Mouse (Mus musculus) ES-E14 (cell line): ENCODE measurements around the gene Bach2. TPM values are rescaled to one million over a fixed set of nuclear protein-coding genes. Genes with fewer than 3 reads are reported as not detected.

ENCODE experiments used
- DNase-seq: peaks from one replicate; pipeline ENCODE4 v3.0.0-alpha.2; 2013; ENCODE audit warnings: low read depth, low spot score
- H3K27ac ChIP-seq: 2 replicates; pipeline ENCODE4 v1.5.1; 2012; ENCODE audit warnings: low read depth, mild to moderate bottlenecking, low read length, moderate library complexity, mixed read lengths; ENCODE audit not compliant: poor library complexity, insufficient read depth, severe bottlenecking
- H3K36me3 ChIP-seq: 2 replicates; pipeline ENCODE4 v1.6.1; 2012; ENCODE audit warnings: mild to moderate bottlenecking, low read length, moderate library complexity, mixed read lengths; ENCODE audit not compliant: control insufficient read depth, poor library complexity, insufficient read depth, severe bottlenecking
- H3K4me1 ChIP-seq, 2 experiments: fragments of 150-350 bp in 1 of 2; sonication (generic) in 1 of 2; 2 replicates each; pipeline ENCODE4 v1.6.1; 2012; ENCODE audit warnings: low read length in 2 of 2, mild to moderate bottlenecking in 1 of 2, mixed read lengths in 1 of 2; ENCODE audit not compliant: control insufficient read depth in 2 of 2, insufficient read depth in 2 of 2, poor library complexity in 1 of 2
- H3K4me3 ChIP-seq, 2 experiments: fragments of 150-350 bp in 1 of 2; sonication (generic) in 1 of 2; 2 replicates each; pipeline ENCODE4 v1.5.1; 2012; ENCODE audit warnings: low read length in 2 of 2, low read depth in 1 of 2, mild to moderate bottlenecking in 1 of 2, mixed read lengths in 1 of 2; ENCODE audit not compliant: insufficient read depth in 1 of 2, poor library complexity in 1 of 2, severe bottlenecking in 1 of 2
- H3K9ac ChIP-seq: 2 replicates; pipeline ENCODE4 v1.6.1; 2012; ENCODE audit warnings: low read depth, mild to moderate bottlenecking, low read length, mixed read lengths; ENCODE audit not compliant: poor library complexity, insufficient read depth, severe bottlenecking
- H3K9me3 ChIP-seq: fragments of 150-350 bp; sonication (generic); 2 replicates; pipeline ENCODE4 v1.6.1; 2012; ENCODE audit warnings: low read depth, mild to moderate bottlenecking, low read length; ENCODE audit not compliant: control insufficient read depth, insufficient read depth
- CHD2 ChIP-seq: IDR thresholded peaks from 2 replicates; pipeline ENCODE4 v1.6.1; 2014; ENCODE audit warnings: mild to moderate bottlenecking, low read depth, low read length, inconsistent platforms
- HCFC1 ChIP-seq: IDR thresholded peaks from 2 replicates; pipeline ENCODE4 v1.6.1; 2012; ENCODE audit warnings: low read length, inconsistent platforms, borderline replicate concordance; ENCODE audit not compliant: insufficient read depth
- MAFK ChIP-seq: IDR thresholded peaks from 2 replicates; pipeline ENCODE4 v1.6.1; 2014; ENCODE audit warnings: mild to moderate bottlenecking, low read depth, low read length, inconsistent platforms; ENCODE audit not compliant: insufficient read depth
- ZC3H11A ChIP-seq: IDR thresholded peaks from 2 replicates; pipeline ENCODE4 v1.6.1; 2012; ENCODE audit warnings: low read depth, mild to moderate bottlenecking, inconsistent platforms, low read length, borderline replicate concordance
- ZNF384 ChIP-seq: IDR thresholded peaks from 2 replicates; pipeline ENCODE4 v1.6.1; 2012; ENCODE audit warnings: low read depth, low read length, inconsistent platforms
- in situ Hi-C, 2 experiments: fragments of 600-800 bp; cut with MboI; formaldehyde crosslinking; loops; one replicate each; pipeline ENCODE4 v1.15.1; 2025; ENCODE audit warnings: low sequenced_read_pairs in 2 of 2, inconsistent platforms in 1 of 2; ENCODE audit not compliant: unreplicated experiment in 2 of 2
- total RNA-seq: library from RNA; depleted of rRNA; stranded (reverse); fragments of 300-350 nt; gene quantifications from 2 replicates; pipeline ENCODE4 v1.2.3, GENCODE M21; 2012

Bach2 gene
- total RNA-seq, 1 experiment, result 3.3 TPM

- H3K9me3 ChIP-seq, result no peaks in the 10 kb centered on the region
- TF ChIP-seq ZNF384 (no peak), HCFC1 (no peak), MAFK (0 out of 2 replicates have a peak, but pooled peaks have one; percentile 16)
- H3K9ac ChIP-seq, result no peak overlapping the region
- no peak overlapping the region for H3K4me3 ChIP-seq
- DNase-seq, result no peak
- in situ Hi-C loops, result no loop called here
- no peaks in the 10 kb centered on the region for H3K36me3 ChIP-seq
- no peak overlapping the region for H3K27ac ChIP-seq
- peaks cover 0 to 9% of the 10 kb centered on the region in 2 experiments; a peak in 1 of 4 replicates for H3K4me1 ChIP-seq
Measured at GRCm38 (mm10) chr4:32250333-32251004, 11.9 kb downstream of the Bach2 start.

- in situ Hi-C loops, result no loop called here
- H3K4me1 ChIP-seq, result peaks cover 0 to 9% of the 10 kb centered on the region in 2 experiments; a peak in 1 of 4 replicates
- no peaks in the 10 kb centered on the region for H3K9me3 ChIP-seq
- H3K4me3 ChIP-seq, result no peak overlapping the region
- TF ChIP-seq ZC3H11A (no peak), MAFK (no peak), ZNF384 (no peak)
- H3K27ac ChIP-seq, result no peak overlapping the region
- no peaks in the 10 kb centered on the region for H3K36me3 ChIP-seq
- no peak for DNase-seq
- H3K9ac ChIP-seq, result no peak overlapping the region
Measured at GRCm38 (mm10) chr4:32251005-32251365, 12.4 kb downstream of the Bach2 start.

- Histone ChIP-seq H3K9ac (no peak overlapping the region), H3K27ac (no peak overlapping the region), H3K4me1 (peaks cover 0 to 9% of the 10 kb centered on the region in 2 experiments; a peak in 1 of 4 replicates), H3K9me3 (no peaks in the 10 kb centered on the region), H3K4me3 (no peak overlapping the region), H3K36me3 (no peaks in the 10 kb centered on the region)
- no peak for DNase-seq
- in situ Hi-C loops, result no loop called here
- TF ChIP-seq MAFK (no peak), ZC3H11A (no peak), ZNF384 (no peak), CHD2 (no peak), HCFC1 (no peak)
Measured at GRCm38 (mm10) chr4:32251946-32252672, 13.5 kb downstream of the Bach2 start.

GRCm38 (mm10) chr4:32257686-32258085, 19.1 kb downstream of the Bach2 start:
- Histone ChIP-seq H3K9ac (no peak overlapping the region), H3K4me3 (no peak overlapping the region), H3K9me3 (no peaks in the 10 kb centered on the region), H3K36me3 (no peaks in the 10 kb centered on the region), H3K4me1 (no peaks in the 10 kb centered on the region), H3K27ac (no peak overlapping the region)
- in situ Hi-C loops, result no loop called here
- TF ChIP-seq ZC3H11A, result no peak
- no peak for TF ChIP-seq ZNF384
- TF ChIP-seq HCFC1, result no peak
- TF ChIP-seq CHD2, result no peak
- no peak for DNase-seq

- no peak for DNase-seq
- in situ Hi-C loops, result no loop called here
- Histone ChIP-seq H3K9me3 (no peaks in the 10 kb centered on the region), H3K4me3 (no peak overlapping the region), H3K9ac (no peak overlapping the region), H3K4me1 (no peaks in the 10 kb centered on the region), H3K36me3 (no peaks in the 10 kb centered on the region), H3K27ac (no peak overlapping the region)
- no peak for TF ChIP-seq ZC3H11A
- no peak for TF ChIP-seq CHD2
- TF ChIP-seq MAFK, result no peak
- TF ChIP-seq ZNF384, result no peak
- TF ChIP-seq HCFC1, result no peak
Measured at GRCm38 (mm10) chr4:32258093-32258492, 19.5 kb downstream of the Bach2 start.
